Mouse (Mus musculus) C2C12 (cell line): ENCODE measurements around the gene Slc43a1.

Experiments
- CTCF ChIP-seq: IDR thresholded peaks from one replicate; pipeline ENCODE4 v1.5.1; 2011; ENCODE audit not compliant: control insufficient read depth, insufficient read depth, insufficient read length
- MYOD1 ChIP-seq: IDR thresholded peaks from one replicate; pipeline ENCODE4 v1.6.1; 2011; ENCODE audit warnings: low read depth; ENCODE audit not compliant: control insufficient read depth, insufficient read length
- MYOG ChIP-seq: IDR thresholded peaks from one replicate; pipeline ENCODE4 v1.6.1; 2011; ENCODE audit not compliant: control insufficient read depth, insufficient read length; ENCODE audit errors: extremely low read depth
- USF1 ChIP-seq: IDR thresholded peaks from one replicate; pipeline ENCODE4 v1.6.1; 2011; ENCODE audit warnings: low read depth, mild to moderate bottlenecking, control low read depth, moderate library complexity

DNA sequence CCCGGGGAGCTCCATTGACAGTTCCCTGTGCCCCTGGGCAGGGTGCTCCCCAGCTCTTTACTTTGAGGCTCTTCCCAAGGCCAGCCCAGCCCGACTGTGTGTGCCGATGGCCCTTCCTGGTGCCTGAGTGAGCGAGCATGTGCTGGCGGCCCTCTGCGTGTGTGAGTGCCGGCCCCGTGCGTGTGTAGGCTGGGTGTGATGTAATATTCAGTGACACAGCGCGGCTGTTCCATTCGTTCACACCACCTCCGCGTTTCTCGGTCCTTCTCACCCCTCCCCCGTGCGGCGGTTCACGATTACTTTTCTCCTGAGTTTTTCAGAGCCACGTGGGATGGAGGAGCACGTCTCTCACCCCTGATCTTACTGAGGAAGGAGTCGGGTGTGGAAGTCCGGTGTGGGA, 44.0 kb downstream of the Slc43a1 start:
- TF ChIP-seq CTCF: no peak
- no peak for TF ChIP-seq USF1
- TF ChIP-seq MYOD1: no peak
- no peak for TF ChIP-seq MYOG
